8 mouse cellular contexts compared by ENCODE assay signal in the genomic region with DNA sequence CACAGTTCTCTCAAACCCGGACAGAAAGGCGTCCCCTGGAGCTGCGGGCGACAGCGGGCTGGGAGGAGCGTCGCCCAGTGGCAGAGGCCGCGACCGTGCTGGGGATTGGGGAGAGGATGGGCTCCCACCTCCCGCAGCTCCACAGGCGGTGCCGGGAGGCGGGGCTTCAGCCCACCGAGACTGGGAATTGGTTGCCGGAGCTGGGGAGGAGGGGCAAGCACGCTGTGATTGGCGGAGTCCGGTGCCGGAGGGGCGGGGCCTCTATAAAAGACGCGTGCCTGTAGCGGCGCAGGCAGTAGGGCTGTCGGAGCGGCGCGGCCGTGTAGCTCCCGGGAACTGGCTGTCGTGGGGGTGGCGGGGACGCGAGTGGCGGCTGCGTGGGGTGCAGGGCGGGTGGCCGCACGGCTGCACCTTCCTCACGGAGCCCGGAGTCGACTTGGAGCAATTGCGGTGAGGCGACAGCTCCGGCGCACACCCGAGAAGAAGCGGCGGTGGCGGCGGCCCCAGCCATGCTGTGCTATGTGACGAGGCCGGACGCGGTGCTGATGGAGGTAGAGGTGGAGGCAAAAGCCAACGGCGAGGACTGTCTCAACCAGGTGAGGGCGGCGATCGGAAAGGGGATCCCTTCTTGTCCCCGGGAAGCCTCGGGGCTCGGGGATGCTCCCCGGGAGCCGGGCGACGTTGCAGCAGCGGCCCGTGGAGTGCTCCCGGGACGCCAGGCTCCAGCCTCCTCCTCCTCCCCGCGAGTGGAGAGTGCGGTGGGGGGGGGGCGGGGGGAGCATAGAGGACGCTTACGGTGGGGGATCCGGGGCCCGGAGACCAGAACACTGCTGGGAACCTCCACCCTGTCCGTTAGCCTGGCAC. TPM values are rescaled to one million over a fixed set of nuclear protein-coding genes. Genes with fewer than 3 reads are reported as not detected.
DNase-seq lines count a peak whose midpoint lies in the region; ATAC-seq lines count a peak whose summit lies in the region.

Gene Mylip, plus strand, starts transcription at position 295 of the 864 bp plus-strand sequence.

- peak within 1 kb of the TSS; percentile 25 for H3K27ac ChIP-seq in embryonic facial prominence, embryonic 11.5 days (replicated peaks; ENCODE audit: low read depth, low read length)
- no peak within 1 kb of the TSS for H3K27ac ChIP-seq in midbrain, embryonic 11.5 days (ENCODE audit: low read depth, low read length)

- no peaks in the 10 kb centered on the region for H3K9me3 ChIP-seq in embryonic facial prominence, embryonic 11.5 days (replicated peaks; ENCODE audit: control insufficient read depth, low read length)
- H3K9me3 ChIP-seq in midbrain, embryonic 11.5 days (ENCODE audit: control insufficient read depth, low read length): no peaks in the 10 kb centered on the region

- H3K9ac ChIP-seq in embryonic facial prominence, embryonic 11.5 days (replicated peaks; ENCODE audit: low read length): peak within 1 kb of the TSS; percentile 82
- H3K9ac ChIP-seq in midbrain, embryonic 11.5 days (ENCODE audit: low read length): peak within 1 kb of the TSS; percentile 74

- peaks cover 3% of the 10 kb centered on the region; the same call in 1 of the 2 replicates for H3K4me1 ChIP-seq in embryonic facial prominence, embryonic 11.5 days (ENCODE audit: control insufficient read depth, insufficient read depth, low read length)
- H3K4me1 ChIP-seq in midbrain, embryonic 11.5 days (ENCODE audit: control insufficient read depth, insufficient read depth, low read length): peaks cover 6% of the 10 kb centered on the region

- H3K36me3 ChIP-seq in embryonic facial prominence, embryonic 11.5 days (replicated peaks; ENCODE audit: control insufficient read depth, insufficient read depth, low read depth, low read length): no peaks in the 10 kb centered on the region
- H3K36me3 ChIP-seq in midbrain, embryonic 11.5 days (ENCODE audit: control insufficient read depth, insufficient read depth, low read length): no peaks in the 10 kb centered on the region

- peak; percentile 99 for DNase-seq in adrenal gland, postnatal 25 days
- peak; percentile 97 for DNase-seq in embryonic facial prominence, embryonic 11.5 days (ENCODE audit: low spot score)
- DNase-seq in kidney, adult 11 months: peak; percentile 98
- peak; percentile 99 for DNase-seq in left cerebral cortex, postnatal 4 days
- DNase-seq in midbrain, embryonic 11.5 days (ENCODE audit: low spot score, missing footprints): peak; percentile 99
- peak; percentile 98 for DNase-seq in right cerebral cortex, postnatal 4 days
- DNase-seq in yolk sac, embryonic 10.5 days (ENCODE audit: low spot score): peak; percentile 99

- intact Hi-C loops in left cerebral cortex, postnatal 4 days (cut with DNase I): loop anchor here (5.0 kb wide), 1 partner anchor 357 kb away; no protein-coding TSS in a partner anchor

- under 1% methylated on average over 68 of the region's 81 CpGs for WGBS in embryonic facial prominence, embryonic 11.5 days
- WGBS in midbrain, embryonic 11.5 days: 1% methylated on average over 77 of the region's 81 CpGs

- H3K27me3 ChIP-seq in embryonic facial prominence, embryonic 11.5 days (ENCODE audit: control insufficient read depth, insufficient read depth, low read length): no peaks in the 10 kb centered on the region
- peaks cover 6% of the 10 kb centered on the region for H3K27me3 ChIP-seq in midbrain, embryonic 11.5 days (ENCODE audit: control insufficient read depth, insufficient read depth, low read length)

- H3K4me2 ChIP-seq in embryonic facial prominence, embryonic 11.5 days (ENCODE audit: low read depth, low read length): peak within 1 kb of the TSS; percentile 87
- H3K4me2 ChIP-seq in midbrain, embryonic 11.5 days: peak within 1 kb of the TSS; percentile 99

- peak within 1 kb of the TSS; percentile 89 for H3K4me3 ChIP-seq in embryonic facial prominence, embryonic 11.5 days (ENCODE audit: low read depth, low read length)
- H3K4me3 ChIP-seq in midbrain, embryonic 11.5 days (ENCODE audit: low read depth, low read length): peak within 1 kb of the TSS; percentile 67

- ATAC-seq in embryonic facial prominence, embryonic 11.5 days (replicated peaks; ENCODE audit: insufficient number of reproducible peaks, low FRiP score, low TSS enrichment, low read depth): peak; percentile 94
- peak; percentile 90 for ATAC-seq in granulocyte monocyte progenitor cell, adult 5-6 weeks (replicated peaks; ENCODE audit: poor library complexity, severe bottlenecking)
- peak; percentile 98 for ATAC-seq in midbrain, embryonic 11.5 days (ENCODE audit: low FRiP score)

RNA-seq across cellular contexts. Expression of gene Mylip, which starts in this region (rescaled TPM):
- 7.6 and 10.0 TPM in 2 replicates for total RNA-seq in adrenal gland, postnatal 25 days (2021)
- 8.2 and 8.7 TPM in 2 replicates for polyA plus RNA-seq in embryonic facial prominence, embryonic 11.5 days (2014; fragmentation: Nextera tagmentation; extraction: Ambion mirVana)
- 13.6 and 13.7 TPM in 2 replicates for total RNA-seq in granulocyte monocyte progenitor cell, adult 5-6 weeks (2014; fragmentation: Nextera tagmentation)
- total RNA-seq in granulocyte monocyte progenitor cell, adult 5-6 weeks (2017): 10.3 and 11.7 TPM in 2 replicates
- 10 to 100 TPM; 18.5 to 20.0 TPM for total RNA-seq in left cerebral cortex, postnatal 4 days (2021)
- polyA plus RNA-seq in midbrain, embryonic 11.5 days (2014; fragmentation: Nextera tagmentation; extraction: Ambion mirVana): 3.9 and 4.3 TPM in 2 replicates
